Mouse (Mus musculus): ENCODE measurements around the gene Cttnbp2. TPM values are rescaled to one million over a fixed set of nuclear protein-coding genes. Genes with fewer than 3 reads are reported as not detected.

Gene Cttnbp2
- polyA plus RNA-seq, 2 experiments: 21.3 to 33.9 TPM

- H3K9ac ChIP-seq (ENCODE audit: low read depth, low read length, severe bottlenecking): no peak overlapping the region
- H3K4me3 ChIP-seq (replicated peaks; ENCODE audit: low read length): no peak overlapping the region
- TF ChIP-seq POLR2A (IDR thresholded peaks at IDR 0.05; ENCODE audit: borderline replicate concordance, extremely low read depth, insufficient read depth, insufficient read length): no peak
- 63% methylated on average over 2 of the region's 2 CpGs for WGBS
- DNase-seq (ENCODE audit: low spot score) (no peak), ATAC-seq (ENCODE audit: low FRiP score, low read depth) (no peak)
- H3K36me3 ChIP-seq (ENCODE audit: control insufficient read depth, insufficient read depth, low read length): no peaks in the 10 kb centered on the region
- no peaks in the 10 kb centered on the region for H3K27me3 ChIP-seq (ENCODE audit: control insufficient read depth, insufficient read depth, low read length)
- no peak overlapping the region for H3K4me2 ChIP-seq (replicated peaks; ENCODE audit: low read depth, low read length, severe bottlenecking)
- H3K4me1 ChIP-seq (ENCODE audit: control insufficient read depth, insufficient read depth, low read length): peaks cover 3% of the 10 kb centered on the region; the same call in 1 of the 2 replicates
- 0 out of 2 replicates have a peak overlapping the region, but pooled peaks have one; percentile 16 for H3K27ac ChIP-seq (replicated peaks; ENCODE audit: low read depth, low read length)
- no peaks in the 10 kb centered on the region for H3K9me3 ChIP-seq (ENCODE audit: control insufficient read depth, low read length)
Observed at GRCm38 (mm10) chr6:18469206-18469605, 45.4 kb downstream of the Cttnbp2 start.

GRCm38 (mm10) chr6:18467777-18468176 lies 46.9 kb downstream of the Cttnbp2 start:
- Histone ChIP-seq H3K36me3 (ENCODE audit: control insufficient read depth, insufficient read depth, low read length) (no peaks in the 10 kb centered on the region), H3K4me1 (ENCODE audit: control insufficient read depth, insufficient read depth, low read length) (peaks cover 3% of the 10 kb centered on the region; the same call in 1 of the 2 replicates), H3K27ac (replicated peaks; ENCODE audit: low read depth, low read length) (no peak overlapping the region), H3K9me3 (ENCODE audit: control insufficient read depth, low read length) (no peaks in the 10 kb centered on the region), H3K27me3 (ENCODE audit: control insufficient read depth, insufficient read depth, low read length) (no peaks in the 10 kb centered on the region), H3K4me2 (replicated peaks; ENCODE audit: low read depth, low read length, severe bottlenecking) (no peak overlapping the region), H3K9ac (ENCODE audit: low read depth, low read length, severe bottlenecking) (no peak overlapping the region), H3K4me3 (replicated peaks; ENCODE audit: low read length) (no peak overlapping the region)
- ATAC-seq (ENCODE audit: low FRiP score, low read depth) (no peak), DNase-seq (ENCODE audit: low spot score) (no peak)
- no peak for TF ChIP-seq POLR2A (IDR thresholded peaks at IDR 0.05; ENCODE audit: borderline replicate concordance, extremely low read depth, insufficient read depth, insufficient read length)
- 50% methylated on average over 2 of the region's 2 CpGs for WGBS

GRCm38 (mm10) chr6:18466227-18466626 lies 48.4 kb downstream of the Cttnbp2 start:
- Histone ChIP-seq H3K4me3 (replicated peaks; ENCODE audit: low read length) (no peak overlapping the region), H3K4me2 (replicated peaks; ENCODE audit: low read depth, low read length, severe bottlenecking) (no peak overlapping the region), H3K36me3 (ENCODE audit: control insufficient read depth, insufficient read depth, low read length) (no peaks in the 10 kb centered on the region), H3K9ac (ENCODE audit: low read depth, low read length, severe bottlenecking) (no peak overlapping the region), H3K27me3 (ENCODE audit: control insufficient read depth, insufficient read depth, low read length) (no peaks in the 10 kb centered on the region), H3K4me1 (ENCODE audit: control insufficient read depth, insufficient read depth, low read length) (peaks cover 3% of the 10 kb centered on the region; the same call in 1 of the 2 replicates), H3K27ac (replicated peaks; ENCODE audit: low read depth, low read length) (no peak overlapping the region), H3K9me3 (ENCODE audit: control insufficient read depth, low read length) (no peaks in the 10 kb centered on the region)
- DNase-seq (ENCODE audit: low spot score) (no peak), ATAC-seq (ENCODE audit: low FRiP score, low read depth) (no peak)
- WGBS: 69% methylated on average over 7 of the region's 7 CpGs
- no peak for TF ChIP-seq POLR2A (IDR thresholded peaks at IDR 0.05; ENCODE audit: borderline replicate concordance, extremely low read depth, insufficient read depth, insufficient read length)

DNA sequence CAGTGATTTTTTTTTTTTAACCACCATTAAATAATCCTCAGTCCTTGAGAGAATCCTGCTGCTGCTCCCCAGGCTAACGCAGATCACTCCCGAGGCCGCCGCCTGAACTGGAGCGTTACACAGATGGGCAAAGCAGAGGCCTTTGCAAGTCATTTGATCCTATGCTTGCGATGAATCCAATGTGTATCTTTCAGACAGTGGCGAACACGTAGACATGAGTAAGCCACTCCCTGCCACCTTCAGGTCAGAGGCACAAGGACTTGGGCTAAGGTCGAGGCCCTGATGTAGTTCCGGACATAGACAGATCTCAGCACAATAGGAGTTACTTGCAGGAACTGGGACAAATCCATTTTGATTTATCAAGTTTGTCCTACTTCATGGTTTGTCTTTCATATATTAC lies 49.0 kb downstream of the Cttnbp2 start:
- no peaks in the 10 kb centered on the region for H3K36me3 ChIP-seq (ENCODE audit: control insufficient read depth, insufficient read depth, low read length)
- H3K4me2 ChIP-seq (replicated peaks; ENCODE audit: low read depth, low read length, severe bottlenecking): no peak overlapping the region
- no peaks in the 10 kb centered on the region for H3K9me3 ChIP-seq (ENCODE audit: control insufficient read depth, low read length)
- no peak for DNase-seq (ENCODE audit: low spot score)
- TF ChIP-seq POLR2A (IDR thresholded peaks at IDR 0.05; ENCODE audit: borderline replicate concordance, extremely low read depth, insufficient read depth, insufficient read length): no peak
- H3K4me1 ChIP-seq (ENCODE audit: control insufficient read depth, insufficient read depth, low read length): peaks cover 3% of the 10 kb centered on the region; the same call in 1 of the 2 replicates
- H3K4me3 ChIP-seq (replicated peaks; ENCODE audit: low read length): no peak overlapping the region
- no peaks in the 10 kb centered on the region for H3K27me3 ChIP-seq (ENCODE audit: control insufficient read depth, insufficient read depth, low read length)
- H3K27ac ChIP-seq (replicated peaks; ENCODE audit: low read depth, low read length): no peak overlapping the region
- 74% methylated on average over 10 of the region's 10 CpGs for WGBS
- no peak overlapping the region for H3K9ac ChIP-seq (ENCODE audit: low read depth, low read length, severe bottlenecking)
- ATAC-seq (ENCODE audit: low FRiP score, low read depth): no peak

- Histone ChIP-seq H3K4me3 (replicated peaks; ENCODE audit: low read length) (no peak overlapping the region), H3K27me3 (ENCODE audit: control insufficient read depth, insufficient read depth, low read length) (no peaks in the 10 kb centered on the region), H3K9ac (ENCODE audit: low read depth, low read length, severe bottlenecking) (no peak overlapping the region), H3K9me3 (ENCODE audit: control insufficient read depth, low read length) (no peaks in the 10 kb centered on the region), H3K27ac (replicated peaks; ENCODE audit: low read depth, low read length) (no peak overlapping the region), H3K4me1 (ENCODE audit: control insufficient read depth, insufficient read depth, low read length) (no peaks in the 10 kb centered on the region), H3K4me2 (replicated peaks; ENCODE audit: low read depth, low read length, severe bottlenecking) (no peak overlapping the region), H3K36me3 (ENCODE audit: control insufficient read depth, insufficient read depth, low read length) (no peaks in the 10 kb centered on the region)
- 86% methylated on average over 1 of the region's 1 CpGs for WGBS
- no peak for ATAC-seq (ENCODE audit: low FRiP score, low read depth)
- TF ChIP-seq POLR2A (IDR thresholded peaks at IDR 0.05; ENCODE audit: borderline replicate concordance, extremely low read depth, insufficient read depth, insufficient read length): no peak
- DNase-seq (ENCODE audit: low spot score): no peak
Observed at GRCm38 (mm10) chr6:18459657-18460056, 55.0 kb downstream of the Cttnbp2 start.
